Mouse (Mus musculus) embryo, embryonic 11.5 days (tissue): ENCODE measurements at regions not wholly inside any gene's neighbourhood (a gene's known extent, or its start where the extent isn't known, plus 50 kb on each side); places are given as distances from the start of the nearest gene placed in this dataset.

Experiments
- DNase-seq: peaks from one replicate; pipeline ENCODE4 v3.0.0-alpha.2; 2012; ENCODE audit warnings: low read depth, low spot score

GRCm38 (mm10) chr13:73405720-73406629, 61.0 kb upstream of the Lpcat1 start:
- DNase-seq = peak; percentile 76

- no peak for DNase-seq
These were observed 66.1 kb upstream of the Lpcat1 start for GRCm38 (mm10) chr13:73400921-73401320.

GRCm38 (mm10) chr13:73397033-73397432, 68.7 kb upstream of the Ndufs6 start:
- no peak for DNase-seq

GRCm38 (mm10) chr13:73395856-73396255, 67.5 kb upstream of the Ndufs6 start:
- no peak for DNase-seq

- no peak for DNase-seq
These were observed 60.7 kb upstream of the Ndufs6 start for GRCm38 (mm10) chr13:73389051-73389450.

GRCm38 (mm10) chr13:73383585-73383984, 55.2 kb upstream of the Ndufs6 start:
- DNase-seq = peak; percentile 4
